Mouse (Mus musculus): ENCODE data around the gene Slc9b1. TPM values are rescaled to one million over a fixed set of nuclear protein-coding genes. Genes with fewer than 3 reads are reported as not detected.

The Slc9b1 gene
- polyA plus RNA-seq, 1 experiment, result not detected

GRCm38 (mm10) chr3:135407351-135407750 lies 59.5 kb downstream of the Slc9b1 start:
- peaks cover 58% of the 10 kb centered on the region for H3K36me3 ChIP-seq (replicated peaks; ENCODE audit: low read length)

GRCm38 (mm10) chr3:135409219-135409618 lies 61.4 kb downstream of the Slc9b1 start:
- no peak for TF ChIP-seq GATA1 (IDR thresholded peaks at IDR 0.05; ENCODE audit: borderline replicate concordance, low read length)
- no peak for TF ChIP-seq FLI1 (IDR thresholded peaks at IDR 0.05; ENCODE audit: low read length)
- Histone ChIP-seq H3K4me1 (peaks cover 26% of the 10 kb centered on the region), H3K4me3 (replicated peaks) (no peak overlapping the region), H3K9me3 (peaks cover 4% of the 10 kb centered on the region), H3K36me3 (replicated peaks; ENCODE audit: low read length) (peaks cover 70% of the 10 kb centered on the region), H3K27me3 (replicated peaks) (no peaks in the 10 kb centered on the region)

More at GRCm38 (mm10) chr3:135407351-135407750, 59.5 kb downstream of the Slc9b1 start:
- TF ChIP-seq GATA1 (IDR thresholded peaks at IDR 0.05; ENCODE audit: borderline replicate concordance, low read length), result no peak
- TF ChIP-seq FLI1 (IDR thresholded peaks at IDR 0.05; ENCODE audit: low read length), result no peak
- Histone ChIP-seq H3K4me3 (replicated peaks) (no peak overlapping the region), H3K4me1 (peaks cover 19% of the 10 kb centered on the region), H3K9me3 (peaks cover 4% of the 10 kb centered on the region), H3K27me3 (replicated peaks) (no peaks in the 10 kb centered on the region)

DNA sequence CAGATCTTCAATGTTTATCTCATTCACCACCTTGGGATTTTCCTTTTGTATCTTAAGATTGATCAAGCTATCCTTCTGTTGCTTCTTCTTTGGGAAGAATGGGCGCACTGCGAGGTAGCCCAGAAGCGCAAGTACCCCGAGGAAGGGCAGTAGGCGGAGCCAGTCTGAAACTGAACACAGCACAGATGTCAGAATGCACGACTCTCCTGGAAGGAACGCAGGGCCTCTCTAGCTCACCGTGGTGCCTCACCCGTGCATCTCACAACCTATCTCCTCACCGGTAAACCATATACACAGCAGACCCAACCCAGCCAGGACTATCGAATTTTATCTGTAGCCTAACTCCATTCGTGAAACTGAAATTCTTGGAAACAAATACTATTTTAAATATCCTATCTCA lies 63.2 kb downstream of the Slc9b1 start:
- no peak overlapping the region for H3K4me3 ChIP-seq (replicated peaks)
- peaks cover 4% of the 10 kb centered on the region for H3K9me3 ChIP-seq
- peaks cover 33% of the 10 kb centered on the region for H3K4me1 ChIP-seq
- peaks cover 68% of the 10 kb centered on the region for H3K36me3 ChIP-seq (replicated peaks; ENCODE audit: low read length)
- H3K27me3 ChIP-seq (replicated peaks), result no peaks in the 10 kb centered on the region
- TF ChIP-seq GATA1 (IDR thresholded peaks at IDR 0.05; ENCODE audit: borderline replicate concordance, low read length), result no peak

- Histone ChIP-seq H3K27me3 (replicated peaks) (no peaks in the 10 kb centered on the region), H3K36me3 (replicated peaks; ENCODE audit: low read length) (peaks cover 67% of the 10 kb centered on the region), H3K9me3 (peaks cover 4% of the 10 kb centered on the region), H3K4me1 (peaks cover 40% of the 10 kb centered on the region), H3K4me3 (replicated peaks) (no peak overlapping the region)
- TF ChIP-seq FLI1 (IDR thresholded peaks at IDR 0.05; ENCODE audit: low read length) (no peak), GATA1 (IDR thresholded peaks at IDR 0.05; ENCODE audit: borderline replicate concordance, low read length) (no peak)
These were observed 64.0 kb downstream of the Slc9b1 start for GRCm38 (mm10) chr3:135411824-135412223.

DNA sequence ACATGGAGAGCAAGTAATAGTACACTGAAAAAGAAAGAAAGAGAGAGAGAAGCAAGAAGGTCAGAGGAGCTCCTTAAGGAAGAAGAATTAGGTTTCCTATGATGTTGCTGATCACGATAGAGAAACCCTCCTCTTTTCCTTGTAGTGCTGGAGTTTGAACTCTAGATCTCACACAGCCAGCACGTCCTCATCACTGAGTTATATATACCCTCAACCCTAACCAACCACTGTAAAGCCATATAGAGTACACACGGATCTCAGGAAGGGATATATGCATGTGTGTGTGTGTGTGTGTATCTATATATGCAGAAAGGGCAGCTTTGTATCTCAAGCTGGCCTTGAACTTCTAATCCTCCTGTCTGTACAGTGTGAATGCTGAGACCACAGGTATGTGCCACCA lies 69.4 kb downstream of the Slc9b1 start:
- Histone ChIP-seq H3K4me1 (peaks cover 73% of the 10 kb centered on the region), H3K9me3 (no peaks in the 10 kb centered on the region), H3K4me3 (replicated peaks) (no peak overlapping the region), H3K27me3 (replicated peaks) (no peaks in the 10 kb centered on the region), H3K36me3 (replicated peaks; ENCODE audit: low read length) (peaks cover 36% of the 10 kb centered on the region)
- no peak for TF ChIP-seq FLI1 (IDR thresholded peaks at IDR 0.05; ENCODE audit: low read length)
- TF ChIP-seq GATA1 (IDR thresholded peaks at IDR 0.05; ENCODE audit: borderline replicate concordance, low read length), result no peak

DNA sequence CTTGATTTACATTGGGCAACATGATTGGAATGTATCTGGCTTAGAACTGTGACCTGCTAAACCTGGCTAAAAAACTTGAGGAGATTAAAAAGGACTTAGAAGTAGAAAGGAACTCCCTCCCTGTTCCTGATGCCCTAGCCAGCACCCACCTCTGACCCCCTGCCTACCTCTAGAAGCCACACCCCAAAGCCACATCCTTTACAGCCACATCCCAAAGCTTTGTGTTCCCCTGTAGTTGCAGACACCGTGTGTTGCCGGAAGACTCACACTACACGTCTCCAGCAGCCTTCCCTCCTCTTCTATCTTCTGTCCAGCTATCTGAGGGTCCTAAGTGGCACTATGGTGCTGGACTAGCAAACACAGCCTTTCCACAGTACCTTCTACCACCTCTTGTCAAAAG lies 70.0 kb downstream of the Slc9b1 start:
- no peak for TF ChIP-seq FLI1 (IDR thresholded peaks at IDR 0.05; ENCODE audit: low read length)
- no peak for TF ChIP-seq GATA1 (IDR thresholded peaks at IDR 0.05; ENCODE audit: borderline replicate concordance, low read length)
- Histone ChIP-seq H3K9me3 (no peaks in the 10 kb centered on the region), H3K36me3 (replicated peaks; ENCODE audit: low read length) (peaks cover 32% of the 10 kb centered on the region), H3K27me3 (replicated peaks) (no peaks in the 10 kb centered on the region), H3K4me3 (replicated peaks) (peak overlapping the region; percentile 82), H3K4me1 (peaks cover 70% of the 10 kb centered on the region)

GRCm38 (mm10) chr3:135420542-135421309 lies 72.9 kb downstream of the Slc9b1 start:
- Histone ChIP-seq H3K9me3 (no peaks in the 10 kb centered on the region), H3K4me3 (replicated peaks) (peak overlapping the region; percentile 97), H3K4me1 (peaks cover 63% of the 10 kb centered on the region), H3K36me3 (replicated peaks; ENCODE audit: low read length) (peaks cover 16% of the 10 kb centered on the region), H3K27me3 (replicated peaks) (no peaks in the 10 kb centered on the region)
- no peak for TF ChIP-seq FLI1 (IDR thresholded peaks at IDR 0.05; ENCODE audit: low read length)
- no peak for TF ChIP-seq GATA1 (IDR thresholded peaks at IDR 0.05; ENCODE audit: borderline replicate concordance, low read length)

GRCm38 (mm10) chr3:135421310-135421594 lies 73.4 kb downstream of the Slc9b1 start:
- no peaks in the 10 kb centered on the region for H3K27me3 ChIP-seq (replicated peaks)
- peak overlapping the region; percentile 97 for H3K4me3 ChIP-seq (replicated peaks)
- H3K36me3 ChIP-seq (replicated peaks; ENCODE audit: low read length), result peaks cover 13% of the 10 kb centered on the region
- H3K4me1 ChIP-seq, result peaks cover 60% of the 10 kb centered on the region
- no peaks in the 10 kb centered on the region for H3K9me3 ChIP-seq
- no peak for TF ChIP-seq GATA1 (IDR thresholded peaks at IDR 0.05; ENCODE audit: borderline replicate concordance, low read length)
- TF ChIP-seq FLI1 (IDR thresholded peaks at IDR 0.05; ENCODE audit: low read length), result no peak

DNA sequence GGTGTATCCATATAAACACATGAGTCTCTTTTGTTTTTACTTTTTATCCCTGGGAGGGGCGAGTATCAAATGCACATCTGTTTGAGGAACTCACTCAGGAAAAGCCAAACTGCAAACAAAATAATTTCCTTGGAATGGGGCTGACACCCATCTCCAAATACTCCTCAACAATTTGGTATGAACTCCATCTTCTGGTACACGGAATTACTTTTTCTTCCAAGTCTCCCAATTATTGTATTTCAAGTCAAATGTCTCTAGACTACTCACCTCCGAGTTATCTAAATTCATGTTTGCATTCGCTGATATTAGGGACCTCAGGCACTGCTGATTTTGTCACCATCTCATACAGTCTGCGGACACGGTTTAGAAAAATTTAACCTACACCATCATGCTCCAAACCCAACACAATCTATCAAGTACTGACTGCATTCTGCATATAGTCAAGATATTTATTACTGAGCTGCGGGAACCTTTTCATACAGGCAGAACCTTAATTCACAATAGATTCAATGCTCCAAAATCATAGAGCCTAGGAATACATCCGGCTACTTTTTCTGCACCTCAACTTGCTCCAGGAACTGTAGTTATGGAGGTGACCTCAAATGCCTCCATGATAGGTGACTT lies 74.5 kb downstream of the Slc9b1 start:
- Histone ChIP-seq H3K36me3 (replicated peaks; ENCODE audit: low read length) (peaks cover 6% of the 10 kb centered on the region), H3K4me1 (peaks cover 52% of the 10 kb centered on the region), H3K27me3 (replicated peaks) (no peaks in the 10 kb centered on the region), H3K4me3 (replicated peaks) (peak overlapping the region; percentile 97), H3K9me3 (no peaks in the 10 kb centered on the region)
- TF ChIP-seq FLI1 (IDR thresholded peaks at IDR 0.05; ENCODE audit: low read length), result no peak
- no peak for TF ChIP-seq GATA1 (IDR thresholded peaks at IDR 0.05; ENCODE audit: borderline replicate concordance, low read length)

GRCm38 (mm10) chr3:135422856-135423607 lies 75.2 kb downstream of the Slc9b1 start:
- H3K36me3 ChIP-seq (replicated peaks; ENCODE audit: low read length), result peaks cover 7% of the 10 kb centered on the region
- peaks cover 48% of the 10 kb centered on the region for H3K4me1 ChIP-seq
- peak overlapping the region; percentile 97 for H3K4me3 ChIP-seq (replicated peaks)
- no peaks in the 10 kb centered on the region for H3K9me3 ChIP-seq
- TF ChIP-seq FLI1 (IDR thresholded peaks at IDR 0.05; ENCODE audit: low read length), result no peak
- TF ChIP-seq GATA1 (IDR thresholded peaks at IDR 0.05; ENCODE audit: borderline replicate concordance, low read length), result no peak
- H3K27me3 ChIP-seq (replicated peaks), result no peaks in the 10 kb centered on the region

Data from megakaryocyte, embryonic 14.5 days (primary cell).